Mouse (Mus musculus) testis, adult 2 months (tissue): ENCODE results near the gene Nmt1.

Experiments
- CTCF ChIP-seq: fragments of 200-500 bp; IDR thresholded peaks from 2 replicates; pipeline ENCODE4 v1.5.1; 2012; ENCODE audit warnings: low read depth, mild to moderate bottlenecking, inconsistent platforms, low read length, moderate library complexity; ENCODE audit not compliant: control insufficient read depth, insufficient read depth, insufficient replicate concordance
- POLR2A ChIP-seq: fragments of 200-500 bp; IDR thresholded peaks from 2 replicates; pipeline ENCODE4 v1.6.1; 2012; ENCODE audit warnings: low read depth, mild to moderate bottlenecking, inconsistent platforms, low read length, moderate library complexity; ENCODE audit not compliant: control insufficient read depth

DNA sequence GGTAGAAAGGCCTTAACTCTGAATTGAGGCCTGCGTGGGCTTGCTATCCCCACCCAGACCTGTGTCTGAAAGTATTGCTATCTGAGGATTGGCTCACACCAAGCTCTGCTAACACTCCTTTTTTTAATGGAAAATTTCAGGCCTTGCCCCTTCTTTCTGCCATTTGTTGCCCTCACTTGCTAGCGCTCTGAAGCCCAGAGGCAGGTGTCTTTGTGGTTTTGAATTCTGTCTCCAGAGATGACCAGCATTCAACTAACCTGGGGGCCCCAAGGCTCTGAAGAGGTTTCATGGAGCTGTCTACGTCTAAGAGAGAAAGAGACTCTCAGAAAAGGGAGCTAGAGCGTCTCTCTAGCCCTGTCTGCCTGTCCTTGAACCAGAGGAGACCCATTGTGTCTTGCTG is 40.3 kb downstream of the Nmt1 start:
- TF ChIP-seq CTCF (no peak), POLR2A (no peak)
